Mouse (Mus musculus) liver, postnatal 0 days (tissue): Measurements from ENCODE around the gene Capn5. TPM values are rescaled to one million over a fixed set of nuclear protein-coding genes. Genes with fewer than 3 reads are reported as not detected.

Experiments used
- ATAC-seq: fragments of 200-750 bp; cut with Nextera tagmentation; 2 replicates; pipeline ENCODE4 v1.8.0; 2017; ENCODE audit warnings: mild to moderate bottlenecking, moderate library complexity
- DNase-seq: peaks from one replicate; pipeline ENCODE4 v3.0.0-alpha.2; 2016
- H3K27ac ChIP-seq: fragments of 300-500 bp; sonication (generic); 2 replicates; pipeline ENCODE4 v1.5.1; 2014; ENCODE audit warnings: antibody characterized with exemption, moderate library complexity, mild to moderate bottlenecking, low read depth
- H3K27me3 ChIP-seq: fragments of 300-500 bp; sonication (generic); 2 replicates; pipeline ENCODE4 v1.6.1; 2014; ENCODE audit warnings: low read length, control low read depth, mixed read lengths; ENCODE audit not compliant: insufficient read depth
- H3K36me3 ChIP-seq: fragments of 300-500 bp; sonication (generic); replicated peaks from 2 replicates; pipeline ENCODE4 v1.6.1; 2014; ENCODE audit warnings: mild to moderate bottlenecking, control low read depth, low read length, moderate library complexity, mixed read lengths; ENCODE audit not compliant: insufficient read depth
- H3K4me1 ChIP-seq: fragments of 300-500 bp; sonication (generic); 2 replicates; pipeline ENCODE4 v1.6.1; 2014; ENCODE audit warnings: antibody characterized with exemption, mild to moderate bottlenecking, control low read depth; ENCODE audit not compliant: insufficient read depth
- H3K4me2 ChIP-seq: fragments of 300-500 bp; sonication (generic); 2 replicates; pipeline ENCODE4 v1.6.1; 2014; ENCODE audit warnings: low read depth, mild to moderate bottlenecking, low read length, moderate library complexity, mixed read lengths
- H3K4me3 ChIP-seq: fragments of 300-500 bp; sonication (generic); 2 replicates; pipeline ENCODE4 v1.5.1; 2014; ENCODE audit warnings: low read depth, low read length
- H3K9ac ChIP-seq: fragments of 300-500 bp; sonication (generic); replicated peaks from 2 replicates; pipeline ENCODE4 v1.6.1; 2014; ENCODE audit warnings: mild to moderate bottlenecking, moderate library complexity
- H3K9me3 ChIP-seq: fragments of 300-500 bp; sonication (generic); 2 replicates; pipeline ENCODE4 v1.6.1; 2016; ENCODE audit warnings: mild to moderate bottlenecking, control low read depth, low read length, mixed read lengths
- CTCF ChIP-seq: sonication (generic); IDR thresholded peaks from 2 replicates; pipeline ENCODE4 v1.5.1; 2016; ENCODE audit warnings: antibody characterized with exemption, low read depth
- EP300 ChIP-seq: IDR thresholded peaks from 2 replicates; pipeline ENCODE4 v1.6.1; 2016; ENCODE audit warnings: antibody characterized with exemption, low read depth, mild to moderate bottlenecking
- WGBS: fragments of 180-500 bp; shearing (Covaris S2); extraction: QIAGEN DNeasy Blood & Tissue Kit; methylation state at CpG from one replicate; pipeline ENCODE4 v1.1.7; 2014; ENCODE audit not compliant: insufficient replicate concordance; 5-methylcytosine and 5-hydroxymethylcytosine counted together
- polyA plus RNA-seq: library from polyadenylated mRNA; unstranded; fragments of >200 nt; fragmentation: Nextera tagmentation; extraction: Ambion mirVana; gene quantifications from 2 replicates; pipeline ENCODE4 v1.2.1, GENCODE M21; 2015

The Capn5 gene
- polyA plus RNA-seq, 1 experiment from 2014 or later = 4.4 TPM

GRCm38 (mm10) chr7:98178560-98179231, 622 bp upstream of the Capn5 start:
- WGBS = 74% methylated on average over 5 of the region's 5 CpGs
- peak overlapping the region; percentile 56 for H3K9ac ChIP-seq
- peak overlapping the region; percentile 81 for H3K4me3 ChIP-seq
- no peaks in the 10 kb centered on the region for H3K9me3 ChIP-seq
- peak; percentile 54 for ATAC-seq
- TF ChIP-seq EP300 = no peak
- no peak for TF ChIP-seq CTCF
- H3K27me3 ChIP-seq = no peaks in the 10 kb centered on the region
- peaks cover 47% of the 10 kb centered on the region for H3K4me1 ChIP-seq
- H3K4me2 ChIP-seq = peak overlapping the region; percentile 90
- peak; percentile 31 for DNase-seq
- H3K36me3 ChIP-seq = no peaks in the 10 kb centered on the region
- H3K27ac ChIP-seq = peak overlapping the region; percentile 77

GRCm38 (mm10) chr7:98177566-98177928, 527 bp downstream of the Capn5 start:
- H3K4me3 ChIP-seq = peak overlapping the region; percentile 81
- no peaks in the 10 kb centered on the region for H3K27me3 ChIP-seq
- H3K27ac ChIP-seq = peak overlapping the region; percentile 77
- peak overlapping the region; percentile 90 for H3K4me2 ChIP-seq
- WGBS = 2% methylated on average over 9 of the region's 9 CpGs
- DNase-seq = no peak
- TF ChIP-seq CTCF = no peak
- peaks cover 55% of the 10 kb centered on the region for H3K4me1 ChIP-seq
- H3K9me3 ChIP-seq = no peaks in the 10 kb centered on the region
- peak overlapping the region; percentile 56 for H3K9ac ChIP-seq
- ATAC-seq = no peak
- H3K36me3 ChIP-seq = no peaks in the 10 kb centered on the region

GRCm38 (mm10) chr7:98177071-98177485, 996 bp downstream of the Capn5 start:
- no peak for ATAC-seq
- H3K36me3 ChIP-seq = no peaks in the 10 kb centered on the region
- 27% methylated on average over 2 of the region's 2 CpGs for WGBS

GRCm38 (mm10) chr7:98176322-98177070, 1.6 kb downstream of the Capn5 start:
- Histone ChIP-seq H3K4me1 (peaks cover 66% of the 10 kb centered on the region), H3K27ac (peak overlapping the region; percentile 77), H3K27me3 (no peaks in the 10 kb centered on the region), H3K9ac (peak overlapping the region; percentile 56), H3K36me3 (no peaks in the 10 kb centered on the region), H3K4me3 (peak overlapping the region; percentile 81), H3K9me3 (no peaks in the 10 kb centered on the region), H3K4me2 (peak overlapping the region; percentile 90)
- 43% methylated on average over 8 of the region's 8 CpGs for WGBS
- TF ChIP-seq CTCF (no peak), EP300 (no peak)
- DNase-seq (peak; percentile 48), ATAC-seq (no peak)

More at GRCm38 (mm10) chr7:98177071-98177485, 996 bp downstream of the Capn5 start:
- peaks cover 60% of the 10 kb centered on the region for H3K4me1 ChIP-seq
- TF ChIP-seq CTCF (no peak), EP300 (no peak)
- peak overlapping the region; percentile 81 for H3K4me3 ChIP-seq
- peak overlapping the region; percentile 90 for H3K4me2 ChIP-seq
- H3K27me3 ChIP-seq = no peaks in the 10 kb centered on the region
- H3K9me3 ChIP-seq = no peaks in the 10 kb centered on the region
- peak overlapping the region; percentile 77 for H3K27ac ChIP-seq
- peak overlapping the region; percentile 56 for H3K9ac ChIP-seq
- no peak for DNase-seq

GRCm38 (mm10) chr7:98174883-98175755, 3.0 kb downstream of the Capn5 start:
- DNase-seq (peak; percentile 68), ATAC-seq (peak; percentile 57)
- Histone ChIP-seq H3K4me3 (peak overlapping the region; percentile 81; the same call in 1 of the 2 replicates), H3K9ac (peak overlapping the region; percentile 67), H3K4me1 (peaks cover 79% of the 10 kb centered on the region), H3K27ac (peak overlapping the region; percentile 87), H3K27me3 (no peaks in the 10 kb centered on the region), H3K9me3 (no peaks in the 10 kb centered on the region), H3K36me3 (no peaks in the 10 kb centered on the region), H3K4me2 (peak overlapping the region; percentile 90)
- whole genome bisulfite sequencing = 60% methylated on average over 4 of the region's 4 CpGs
- TF ChIP-seq EP300 = peak; percentile 88
- TF ChIP-seq CTCF = no peak
